Mouse (Mus musculus) stomach, embryonic 14.5 days (tissue): ENCODE data around the gene Tex26. TPM values are rescaled to one million over a fixed set of nuclear protein-coding genes. Genes with fewer than 3 reads are reported as not detected.

Experiments used
- ATAC-seq: fragments of 200-750 bp; cut with Nextera tagmentation; 2 replicates; pipeline ENCODE4 v1.8.0; 2017; ENCODE audit warnings: low read depth, moderate TSS enrichment; ENCODE audit not compliant: insufficient number of reproducible peaks, insufficient read depth, low FRiP score
- H3K27ac ChIP-seq: fragments of 300-500 bp; sonication (generic); 2 replicates; pipeline ENCODE4 v1.5.1; 2014; ENCODE audit warnings: mild to moderate bottlenecking, low read length, moderate library complexity, mixed read lengths
- H3K27me3 ChIP-seq: fragments of 300-500 bp; sonication (generic); 2 replicates; pipeline ENCODE4 v1.6.1; 2014; ENCODE audit warnings: low read length, control low read depth, mixed read lengths; ENCODE audit not compliant: control insufficient read depth, insufficient read depth
- H3K36me3 ChIP-seq: fragments of 300-500 bp; sonication (generic); 2 replicates; pipeline ENCODE4 v1.6.1; 2014; ENCODE audit warnings: mild to moderate bottlenecking, control low read depth, low read length, moderate library complexity, mixed read lengths; ENCODE audit not compliant: control insufficient read depth, insufficient read depth
- H3K4me1 ChIP-seq: fragments of 300-500 bp; sonication (generic); 2 replicates; pipeline ENCODE4 v1.6.1; 2014; ENCODE audit warnings: low read length, control low read depth, mixed read lengths; ENCODE audit not compliant: control insufficient read depth, insufficient read depth
- H3K4me2 ChIP-seq: fragments of 300-500 bp; sonication (generic); replicated peaks from 2 replicates; pipeline ENCODE4 v1.6.1; 2014; ENCODE audit warnings: low read depth, low read length, control low read depth
- H3K4me3 ChIP-seq: fragments of 300-500 bp; sonication (generic); 2 replicates; pipeline ENCODE4 v1.5.1; 2014; ENCODE audit warnings: low read depth, low read length, control low read depth
- H3K9ac ChIP-seq: fragments of 300-500 bp; sonication (generic); replicated peaks from 2 replicates; pipeline ENCODE4 v1.6.1; 2014; ENCODE audit warnings: low read depth, mild to moderate bottlenecking, control low read depth, low read length, moderate library complexity, mixed read lengths
- H3K9me3 ChIP-seq: fragments of 300-500 bp; sonication (generic); 2 replicates; pipeline ENCODE4 v1.6.1; 2016; ENCODE audit warnings: low read depth, low read length, control low read depth; ENCODE audit not compliant: control insufficient read depth
- WGBS: fragments of 180-500 bp; shearing (Covaris S2); extraction: QIAGEN DNeasy Blood & Tissue Kit; methylation state at CpG from one replicate; pipeline ENCODE4 v1.1.7; 2014; 5-methylcytosine and 5-hydroxymethylcytosine counted together
- polyA plus RNA-seq: library from polyadenylated mRNA; unstranded; fragments of >200 nt; fragmentation: Nextera tagmentation; extraction: Ambion mirVana; gene quantifications from 2 replicates; pipeline ENCODE4 v1.2.1, GENCODE M21; 2014

Tex26 gene
- polyA plus RNA-seq, result 0.22 and 0.25 TPM in 2 replicates

- H3K27ac ChIP-seq, result peak within 1 kb of the TSS; percentile 91
- WGBS, result under 1% methylated on average over 25 of the region's 25 CpGs
- H3K9ac ChIP-seq, result no peak within 1 kb of the TSS; the same call in 1 of the 2 replicates
- H3K4me1 ChIP-seq, result peaks cover 12% of the 10 kb centered on the region
- peak; percentile 84 for ATAC-seq
- peak within 1 kb of the TSS; percentile 86 for H3K4me2 ChIP-seq
- H3K9me3 ChIP-seq, result no peaks in the 10 kb centered on the region
- no peaks in the 10 kb centered on the region for H3K27me3 ChIP-seq
- no peaks in the 10 kb centered on the region for H3K36me3 ChIP-seq
- H3K4me3 ChIP-seq, result peak within 1 kb of the TSS; percentile 36
Observed at GRCm38 (mm10) chr5:149439531-149440179, at the start of gene Tex26. Gene Tex26 (plus strand): TSS chr5:149439660.

GRCm38 (mm10) chr5:149391574-149392375 is 47.7 kb upstream of the Tex26 start:
- WGBS, result 6% methylated on average over 18 of the region's 18 CpGs
- H3K9ac ChIP-seq, result no peak overlapping the region
- no peak overlapping the region for H3K4me3 ChIP-seq
- 0 out of 2 replicates have a peak overlapping the region, but pooled peaks have one; percentile 2 for H3K4me2 ChIP-seq
- peaks cover 12% of the 10 kb centered on the region for H3K4me1 ChIP-seq
- H3K9me3 ChIP-seq, result no peaks in the 10 kb centered on the region
- H3K36me3 ChIP-seq, result no peaks in the 10 kb centered on the region
- ATAC-seq, result peak; percentile 39; the same call in 1 of the 2 replicates
- H3K27ac ChIP-seq, result peak overlapping the region; percentile 44
- H3K27me3 ChIP-seq, result no peaks in the 10 kb centered on the region

- Histone ChIP-seq H3K27me3 (no peaks in the 10 kb centered on the region), H3K9ac (no peak overlapping the region), H3K4me1 (peaks cover 12% of the 10 kb centered on the region), H3K27ac (0 out of 2 replicates have a peak overlapping the region, but pooled peaks have one; percentile 44), H3K36me3 (no peaks in the 10 kb centered on the region), H3K4me3 (no peak overlapping the region), H3K9me3 (no peaks in the 10 kb centered on the region), H3K4me2 (no peak overlapping the region)
- ATAC-seq, result no peak
- 28% methylated on average over 6 of the region's 6 CpGs for WGBS
Observed at GRCm38 (mm10) chr5:149392420-149392988, 47.0 kb upstream of the Tex26 start.

DNA sequence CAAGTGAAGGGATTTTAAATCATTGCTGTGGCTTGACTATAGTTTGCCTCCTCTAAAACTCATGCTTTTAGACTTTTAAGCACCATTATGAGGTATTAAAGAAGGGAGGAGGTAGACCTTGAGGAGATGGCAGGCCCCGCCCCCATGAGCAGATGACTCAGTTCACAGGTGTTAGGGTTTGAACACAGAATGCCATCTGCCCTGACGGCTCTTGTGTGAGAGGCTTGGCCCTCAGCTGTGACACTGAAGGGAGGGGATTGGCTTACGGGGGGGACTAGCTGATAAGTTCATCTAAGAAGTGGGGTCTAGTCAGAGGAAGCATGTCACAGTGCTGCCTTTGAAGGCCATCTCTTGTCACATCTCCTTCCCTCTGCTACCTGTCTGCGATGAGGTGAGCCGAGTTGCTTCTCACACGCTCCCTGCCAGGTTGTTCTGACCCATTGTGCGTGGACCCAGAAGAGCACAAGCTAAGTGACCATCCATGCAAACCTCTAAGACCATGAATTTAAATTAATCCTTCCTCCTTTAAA is 37.9 kb upstream of the Tex26 start:
- Histone ChIP-seq H3K4me2 (no peak overlapping the region), H3K36me3 (no peaks in the 10 kb centered on the region), H3K4me1 (no peaks in the 10 kb centered on the region), H3K27ac (no peak overlapping the region), H3K4me3 (no peak overlapping the region), H3K9ac (no peak overlapping the region), H3K9me3 (peaks cover 3% of the 10 kb centered on the region; the same call in 1 of the 2 replicates), H3K27me3 (no peaks in the 10 kb centered on the region)
- no peak for ATAC-seq
- 87% methylated on average over 7 of the region's 7 CpGs for WGBS

DNA sequence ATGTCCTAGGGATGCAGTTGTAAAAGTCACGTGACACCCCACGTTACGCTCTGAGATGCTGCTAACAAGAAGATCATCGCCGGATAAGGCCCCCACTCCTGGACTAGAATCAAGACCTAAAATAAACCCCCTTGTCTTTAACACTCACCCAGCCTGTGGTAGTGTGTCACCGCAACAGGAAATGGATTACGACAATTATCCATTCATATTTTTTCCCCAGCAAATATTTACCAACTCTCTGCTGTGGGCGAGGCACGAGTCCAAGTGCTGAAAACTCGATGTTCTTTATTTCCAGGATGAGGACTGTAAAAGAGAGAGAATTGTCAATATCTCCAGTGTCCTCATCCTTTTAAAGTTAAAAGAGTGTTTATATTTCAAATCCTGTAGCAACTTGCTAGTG is 37.4 kb upstream of the Tex26 start:
- H3K27ac ChIP-seq, result no peak overlapping the region
- no peak for ATAC-seq
- WGBS, result 74% methylated on average over 10 of the region's 10 CpGs

DNA sequence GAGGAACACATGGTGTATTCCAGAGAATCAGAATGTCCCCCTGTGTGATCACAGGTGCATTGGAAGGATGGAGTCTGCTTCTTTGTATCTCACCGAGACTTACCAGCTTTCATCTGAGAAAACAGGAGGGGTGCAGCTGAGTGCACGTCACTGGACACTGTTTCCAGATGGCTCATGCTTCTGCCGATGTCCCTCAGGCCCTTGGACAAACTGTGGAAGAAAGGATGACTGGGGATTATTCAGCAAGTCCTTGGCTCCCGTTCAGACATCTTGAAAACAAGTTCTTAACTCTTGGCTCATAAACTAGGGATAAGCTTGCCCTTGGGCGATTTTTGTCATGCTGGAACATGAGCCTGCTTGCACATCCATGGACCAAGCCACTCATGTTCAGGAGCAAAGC is 36.1 kb upstream of the Tex26 start:
- no peaks in the 10 kb centered on the region for H3K4me1 ChIP-seq
- no peaks in the 10 kb centered on the region for H3K36me3 ChIP-seq
- H3K4me3 ChIP-seq, result no peak overlapping the region
- no peaks in the 10 kb centered on the region for H3K27me3 ChIP-seq
- no peak overlapping the region for H3K4me2 ChIP-seq
- no peak overlapping the region for H3K27ac ChIP-seq
- no peak overlapping the region for H3K9ac ChIP-seq
- ATAC-seq, result no peak
- H3K9me3 ChIP-seq, result peaks cover 3% of the 10 kb centered on the region; the same call in 1 of the 2 replicates
- WGBS, result 53% methylated on average over 5 of the region's 5 CpGs

More for the DNA sequence above, 37.4 kb upstream of the Tex26 start:
- Histone ChIP-seq H3K27me3 (no peaks in the 10 kb centered on the region), H3K4me1 (no peaks in the 10 kb centered on the region), H3K4me2 (no peak overlapping the region), H3K36me3 (no peaks in the 10 kb centered on the region), H3K9ac (no peak overlapping the region), H3K9me3 (peaks cover 3% of the 10 kb centered on the region; the same call in 1 of the 2 replicates), H3K4me3 (no peak overlapping the region)

GRCm38 (mm10) chr5:149404710-149405109 is 34.8 kb upstream of the Tex26 start:
- 84% methylated on average over 5 of the region's 5 CpGs for WGBS
- H3K27me3 ChIP-seq, result no peaks in the 10 kb centered on the region
- no peak overlapping the region for H3K9ac ChIP-seq
- H3K4me1 ChIP-seq, result no peaks in the 10 kb centered on the region
- peaks cover 3% of the 10 kb centered on the region; the same call in 1 of the 2 replicates for H3K9me3 ChIP-seq
- H3K27ac ChIP-seq, result no peak overlapping the region
- H3K4me2 ChIP-seq, result no peak overlapping the region
- ATAC-seq, result no peak
- H3K4me3 ChIP-seq, result no peak overlapping the region
- H3K36me3 ChIP-seq, result no peaks in the 10 kb centered on the region

GRCm38 (mm10) chr5:149406791-149407276 is 32.6 kb upstream of the Tex26 start:
- no peak overlapping the region for H3K4me2 ChIP-seq
- no peaks in the 10 kb centered on the region for H3K27me3 ChIP-seq
- WGBS, result 75% methylated on average over 8 of the region's 8 CpGs
- H3K9me3 ChIP-seq, result peaks cover 3% of the 10 kb centered on the region; the same call in 1 of the 2 replicates
- no peak overlapping the region for H3K9ac ChIP-seq
- H3K27ac ChIP-seq, result no peak overlapping the region
- H3K4me1 ChIP-seq, result peaks cover 8% of the 10 kb centered on the region
- ATAC-seq, result 0 out of 2 replicates have a peak, but pooled peaks have one; percentile 18
- H3K36me3 ChIP-seq, result no peaks in the 10 kb centered on the region
- no peak overlapping the region for H3K4me3 ChIP-seq
